Mouse (Mus musculus): ENCODE data around the gene Ppm1j. TPM values are rescaled to one million over a fixed set of nuclear protein-coding genes. Genes with fewer than 3 reads are reported as not detected.
"Not testable (repeated sequence)": the region's sequence is repeated elsewhere in the genome, so short reads cannot be mapped to it uniquely, and the experiment has no call there.

The Ppm1j gene
- polyA plus RNA-seq, 1 experiment = 45.3 TPM

GRCm38 (mm10) chr3:104758406-104758805 is 22.4 kb upstream of the Ppm1j start:
- no peaks in the 10 kb centered on the region; the same call in 1 of the 2 replicates for H3K4me1 ChIP-seq (ENCODE audit: control insufficient read depth, insufficient read depth, insufficient read length, low read length)
- H3K4me3 ChIP-seq (ENCODE audit: low read depth, low read length) = peak overlapping the region; percentile 40
- H3K27me3 ChIP-seq (ENCODE audit: control insufficient read depth, insufficient read depth, low read length) = peaks cover 16% of the 10 kb centered on the region
- H3K27ac ChIP-seq (ENCODE audit: insufficient read depth, low read depth, low read length) = no peak overlapping the region
- no peaks in the 10 kb centered on the region for H3K36me3 ChIP-seq (ENCODE audit: control insufficient read depth, insufficient read depth, low read length)
- TF ChIP-seq POLR2A (IDR thresholded peaks at IDR 0.05; ENCODE audit: low read depth, low read length) = no peak
- peak; percentile 91 for TF ChIP-seq CTCF (IDR thresholded peaks at IDR 0.05; ENCODE audit: extremely low read depth, insufficient read length, insufficient replicate concordance, low read depth, low read length)
- WGBS = 1% methylated on average over 27 of the region's 27 CpGs

DNA sequence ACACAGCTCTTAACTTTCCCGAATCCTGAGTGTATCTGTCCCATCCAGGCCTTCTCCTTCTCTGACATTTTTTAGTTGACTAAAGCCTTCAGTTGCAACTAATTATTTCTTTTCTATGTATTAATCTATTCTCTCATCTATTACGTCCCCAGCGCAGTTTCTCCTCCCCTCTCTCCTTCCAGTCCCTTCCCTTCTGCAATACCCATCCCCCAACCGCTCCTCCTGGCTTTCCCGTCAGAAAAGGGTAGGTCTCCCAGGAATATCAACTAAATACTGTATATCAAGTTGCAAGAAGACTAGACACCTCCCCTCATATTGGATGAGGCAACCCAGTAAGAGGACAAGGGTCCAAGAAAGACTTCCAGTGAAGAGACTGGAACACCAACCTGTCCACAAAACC is 22.0 kb upstream of the Ppm1j start:
- no peaks in the 10 kb centered on the region; the same call in 1 of the 2 replicates for H3K4me1 ChIP-seq (ENCODE audit: control insufficient read depth, insufficient read depth, insufficient read length, low read length)
- no peaks in the 10 kb centered on the region for H3K36me3 ChIP-seq (ENCODE audit: control insufficient read depth, insufficient read depth, low read length)
- no peak overlapping the region for H3K27ac ChIP-seq (ENCODE audit: insufficient read depth, low read depth, low read length)
- peaks cover 16% of the 10 kb centered on the region for H3K27me3 ChIP-seq (ENCODE audit: control insufficient read depth, insufficient read depth, low read length)
- no peak for TF ChIP-seq POLR2A (IDR thresholded peaks at IDR 0.05; ENCODE audit: low read depth, low read length)
- no peak for TF ChIP-seq CTCF (IDR thresholded peaks at IDR 0.05; ENCODE audit: extremely low read depth, insufficient read length, insufficient replicate concordance, low read depth, low read length)
- 22% methylated on average over 5 of the region's 5 CpGs for WGBS
- no peak overlapping the region for H3K4me3 ChIP-seq (ENCODE audit: low read depth, low read length)

DNA sequence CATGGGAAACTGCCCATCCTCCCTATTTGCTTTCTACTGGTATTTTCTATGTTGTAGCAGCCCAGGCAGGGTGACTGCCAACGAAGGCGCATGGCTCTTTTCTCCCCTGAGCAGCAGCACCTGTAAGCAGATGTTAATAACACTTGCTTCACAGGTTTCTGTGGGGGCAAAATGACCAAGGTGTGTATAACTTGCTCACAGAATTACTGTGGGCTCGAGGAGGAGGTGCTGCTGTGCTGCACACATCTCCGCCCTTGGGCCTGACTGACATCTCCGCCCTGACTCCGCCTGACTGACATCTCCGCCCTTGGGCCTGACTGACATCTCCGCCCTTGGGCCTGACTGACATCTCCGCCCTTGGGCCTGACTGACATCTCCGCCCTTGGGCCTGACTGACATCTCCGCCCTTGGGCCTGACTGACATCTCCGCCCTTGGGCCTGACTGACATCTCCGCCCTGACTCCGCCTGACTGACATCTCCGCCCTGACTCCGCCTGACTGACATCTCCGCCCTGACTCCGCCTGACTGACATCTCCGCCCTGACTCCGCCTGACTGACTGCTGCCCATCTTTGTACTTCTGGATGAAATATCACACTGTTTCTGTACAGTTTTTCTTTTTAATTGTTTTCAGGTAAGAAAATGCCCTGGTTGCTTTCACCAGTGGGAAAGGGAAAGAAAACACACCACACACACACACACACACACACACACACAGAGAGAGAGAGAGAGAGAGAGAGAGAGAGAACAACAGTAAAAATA is 18.6 kb upstream of the Ppm1j start:
- 19% methylated on average over 20 of the region's 20 CpGs for WGBS
- H3K27me3 ChIP-seq (ENCODE audit: control insufficient read depth, insufficient read depth, low read length) = peaks cover 16% of the 10 kb centered on the region
- H3K27ac ChIP-seq (ENCODE audit: insufficient read depth, low read depth, low read length); H3K4me3 ChIP-seq (ENCODE audit: low read depth, low read length); H3K4me1 ChIP-seq (ENCODE audit: control insufficient read depth, insufficient read depth, insufficient read length, low read length); H3K36me3 ChIP-seq (ENCODE audit: control insufficient read depth, insufficient read depth, low read length): not testable (repeated sequence)

GRCm38 (mm10) chr3:104765021-104765420 is 15.8 kb upstream of the Ppm1j start:
- WGBS = 12% methylated on average over 4 of the region's 4 CpGs
- Histone ChIP-seq H3K36me3 (ENCODE audit: control insufficient read depth, insufficient read depth, low read length) (no peaks in the 10 kb centered on the region), H3K27ac (ENCODE audit: insufficient read depth, low read depth, low read length) (no peak overlapping the region), H3K4me1 (ENCODE audit: control insufficient read depth, insufficient read depth, insufficient read length, low read length) (no peaks in the 10 kb centered on the region; the same call in 1 of the 2 replicates), H3K27me3 (ENCODE audit: control insufficient read depth, insufficient read depth, low read length) (0 out of 2 replicates have a peak, but pooled peaks cover 4% of the 10 kb centered on the region), H3K4me3 (ENCODE audit: low read depth, low read length) (no peak overlapping the region)
- TF ChIP-seq POLR2A (IDR thresholded peaks at IDR 0.05; ENCODE audit: low read depth, low read length) (no peak), CTCF (IDR thresholded peaks at IDR 0.05; ENCODE audit: extremely low read depth, insufficient read length, insufficient replicate concordance, low read depth, low read length) (peak; percentile 62; the same call in 1 of the 2 replicates)

DNA sequence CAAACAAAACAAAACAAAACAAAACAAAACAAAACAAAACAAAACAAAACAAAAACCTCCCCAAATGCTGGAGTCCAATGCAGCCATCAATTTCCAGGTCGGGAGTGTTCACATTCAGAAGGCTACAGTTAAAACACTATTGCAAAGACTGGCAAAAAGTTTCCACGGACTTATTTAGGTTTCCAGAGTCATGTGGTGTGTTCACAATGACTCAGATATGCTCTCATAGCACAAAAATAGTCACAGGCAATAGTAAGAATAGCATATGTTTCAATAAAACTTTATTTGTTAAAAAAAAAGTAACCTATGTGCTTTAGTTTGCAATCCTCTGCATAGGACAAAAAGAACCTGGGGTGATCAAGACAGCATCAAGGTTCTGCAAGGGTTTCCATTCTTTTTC is 13.7 kb upstream of the Ppm1j start:
- WGBS = 54% methylated on average over 2 of the region's 2 CpGs
- no peaks in the 10 kb centered on the region for H3K27me3 ChIP-seq (ENCODE audit: control insufficient read depth, insufficient read depth, low read length)
- H3K4me3 ChIP-seq (ENCODE audit: low read depth, low read length) = no peak overlapping the region
- H3K27ac ChIP-seq (ENCODE audit: insufficient read depth, low read depth, low read length) = no peak overlapping the region
- TF ChIP-seq CTCF (IDR thresholded peaks at IDR 0.05; ENCODE audit: extremely low read depth, insufficient read length, insufficient replicate concordance, low read depth, low read length) (no peak), POLR2A (IDR thresholded peaks at IDR 0.05; ENCODE audit: low read depth, low read length) (no peak)
- no peaks in the 10 kb centered on the region for H3K4me1 ChIP-seq (ENCODE audit: control insufficient read depth, insufficient read depth, insufficient read length, low read length)
- no peaks in the 10 kb centered on the region for H3K36me3 ChIP-seq (ENCODE audit: control insufficient read depth, insufficient read depth, low read length)

DNA sequence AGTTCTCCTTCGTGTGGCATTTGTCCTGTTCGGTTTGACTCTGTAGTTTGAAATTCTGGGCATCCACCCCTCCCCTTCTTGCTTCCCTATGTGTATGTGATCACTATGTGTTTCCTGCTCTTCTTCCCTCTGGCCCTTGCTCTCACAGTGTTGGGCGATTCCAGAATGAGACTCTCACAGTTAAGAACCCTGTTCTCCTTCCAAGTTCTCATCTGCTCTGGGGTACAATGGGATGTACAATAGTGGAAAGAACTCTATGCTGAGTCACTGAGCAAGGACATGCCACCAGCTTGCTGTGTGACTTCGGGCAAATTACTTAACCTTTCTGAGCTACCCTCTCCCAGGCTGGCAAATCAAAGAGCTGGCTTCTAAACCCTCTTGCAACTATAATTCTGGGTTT is 13.1 kb upstream of the Ppm1j start:
- Histone ChIP-seq H3K4me3 (ENCODE audit: low read depth, low read length) (no peak overlapping the region), H3K36me3 (ENCODE audit: control insufficient read depth, insufficient read depth, low read length) (no peaks in the 10 kb centered on the region), H3K27me3 (ENCODE audit: control insufficient read depth, insufficient read depth, low read length) (no peaks in the 10 kb centered on the region), H3K4me1 (ENCODE audit: control insufficient read depth, insufficient read depth, insufficient read length, low read length) (no peaks in the 10 kb centered on the region), H3K27ac (ENCODE audit: insufficient read depth, low read depth, low read length) (no peak overlapping the region)
- 71% methylated on average over 4 of the region's 4 CpGs for WGBS
- TF ChIP-seq CTCF (IDR thresholded peaks at IDR 0.05; ENCODE audit: extremely low read depth, insufficient read length, insufficient replicate concordance, low read depth, low read length) (no peak), POLR2A (IDR thresholded peaks at IDR 0.05; ENCODE audit: low read depth, low read length) (no peak)

DNA sequence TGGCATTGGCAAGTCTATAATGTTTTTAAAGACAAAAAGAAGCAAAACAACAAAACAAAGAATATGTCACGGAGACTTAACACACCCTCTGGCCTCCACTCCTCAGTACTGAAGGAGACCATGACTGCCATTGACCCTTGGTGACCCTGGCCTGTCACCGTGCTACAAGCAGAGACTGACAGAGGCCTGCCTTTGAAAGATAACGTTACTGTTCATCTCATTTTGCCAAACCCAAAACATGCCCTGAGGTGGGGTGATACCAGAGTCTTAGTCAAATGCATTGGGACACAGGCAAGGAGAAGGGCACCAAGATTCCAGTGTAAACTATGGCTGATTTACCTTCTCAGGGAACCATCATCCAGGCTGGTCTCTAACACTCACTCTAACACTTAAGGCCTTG is 11.7 kb upstream of the Ppm1j start:
- Histone ChIP-seq H3K4me3 (ENCODE audit: low read depth, low read length) (no peak overlapping the region), H3K4me1 (ENCODE audit: control insufficient read depth, insufficient read depth, insufficient read length, low read length) (no peaks in the 10 kb centered on the region), H3K27ac (ENCODE audit: insufficient read depth, low read depth, low read length) (no peak overlapping the region), H3K36me3 (ENCODE audit: control insufficient read depth, insufficient read depth, low read length) (no peaks in the 10 kb centered on the region), H3K27me3 (ENCODE audit: control insufficient read depth, insufficient read depth, low read length) (no peaks in the 10 kb centered on the region)
- 82% methylated on average over 3 of the region's 3 CpGs for WGBS
- no peak for TF ChIP-seq POLR2A (IDR thresholded peaks at IDR 0.05; ENCODE audit: low read depth, low read length)
- TF ChIP-seq CTCF (IDR thresholded peaks at IDR 0.05; ENCODE audit: extremely low read depth, insufficient read length, insufficient replicate concordance, low read depth, low read length) = no peak
